Mouse (Mus musculus) kidney, embryonic 15.5 days (tissue): ENCODE data around the gene Olfr895. TPM values are rescaled to one million over a fixed set of nuclear protein-coding genes. Genes with fewer than 3 reads are reported as not detected.

Experiments
- ATAC-seq: fragments of 200-750 bp; cut with Nextera tagmentation; replicated peaks from 2 replicates; pipeline ENCODE4 v1.8.0; 2017; ENCODE audit warnings: moderate TSS enrichment; ENCODE audit not compliant: low FRiP score
- H3K27ac ChIP-seq: fragments of 300-500 bp; sonication (generic); 2 replicates; pipeline ENCODE4 v1.5.1; 2015; ENCODE audit warnings: mild to moderate bottlenecking, inconsistent platforms
- H3K27me3 ChIP-seq: fragments of 300-500 bp; sonication (generic); 2 replicates; pipeline ENCODE4 v1.6.1; 2015; ENCODE audit warnings: inconsistent platforms
- H3K36me3 ChIP-seq: fragments of 300-500 bp; sonication (generic); 2 replicates; pipeline ENCODE4 v1.6.1; 2015; ENCODE audit warnings: inconsistent platforms
- H3K4me1 ChIP-seq: fragments of 300-500 bp; sonication (generic); 2 replicates; pipeline ENCODE4 v1.6.1; 2015; ENCODE audit warnings: inconsistent platforms
- H3K4me2 ChIP-seq: fragments of 300-500 bp; sonication (generic); 2 replicates; pipeline ENCODE4 v1.6.1; 2015; ENCODE audit warnings: moderate library complexity, mild to moderate bottlenecking, inconsistent platforms
- H3K4me3 ChIP-seq: fragments of 300-500 bp; sonication (generic); replicated peaks from 2 replicates; pipeline ENCODE4 v1.5.1; 2015; ENCODE audit warnings: mild to moderate bottlenecking, inconsistent platforms
- H3K9ac ChIP-seq: fragments of 300-500 bp; sonication (generic); 2 replicates; pipeline ENCODE4 v1.6.1; 2015; ENCODE audit warnings: mild to moderate bottlenecking, inconsistent platforms
- H3K9me3 ChIP-seq: fragments of 300-500 bp; sonication (generic); replicated peaks from 2 replicates; pipeline ENCODE4 v1.6.1; 2016; ENCODE audit warnings: inconsistent platforms
- WGBS: fragments of 180-500 bp; shearing (Covaris S2); methylation state at CpG from one replicate; pipeline ENCODE4 v1.1.7; 2015; ENCODE audit warnings: mixed read lengths; 5-methylcytosine and 5-hydroxymethylcytosine counted together
- polyA plus RNA-seq: library from polyadenylated mRNA; unstranded; fragments of >200 nt; fragmentation: Nextera tagmentation; extraction: Ambion mirVana; gene quantifications from 2 replicates; pipeline ENCODE4 v1.2.1, GENCODE M21; 2015

Olfr895 gene
- polyA plus RNA-seq: not detected in 2 replicates

GRCm38 (mm10) chr9:38267551-38267950 is at the start of gene Olfr895:
TSS of gene Olfr895 (plus strand) at chr9:38267851.
- Histone ChIP-seq H3K4me3 (no peak within 1 kb of the TSS), H3K4me2 (no peak within 1 kb of the TSS), H3K36me3 (no peaks in the 10 kb centered on the region), H3K9me3 (no peaks in the 10 kb centered on the region), H3K9ac (no peak within 1 kb of the TSS), H3K27ac (no peak within 1 kb of the TSS), H3K27me3 (no peaks in the 10 kb centered on the region), H3K4me1 (no peaks in the 10 kb centered on the region)
- ATAC-seq: no peak

GRCm38 (mm10) chr9:38252474-38252873 is 15.2 kb upstream of the Olfr895 start, which contains the start of gene Olfr143:
TSS of gene Olfr143 (plus strand) at chr9:38252774.
- Histone ChIP-seq H3K4me1 (no peaks in the 10 kb centered on the region), H3K9me3 (no peaks in the 10 kb centered on the region), H3K4me2 (no peak within 1 kb of the TSS), H3K27me3 (no peaks in the 10 kb centered on the region), H3K36me3 (no peaks in the 10 kb centered on the region), H3K9ac (no peak within 1 kb of the TSS), H3K4me3 (no peak within 1 kb of the TSS), H3K27ac (no peak within 1 kb of the TSS)
- ATAC-seq: no peak

- no peak within 1 kb of the TSS for H3K27ac ChIP-seq
- no peak within 1 kb of the TSS for H3K4me3 ChIP-seq
- H3K4me1 ChIP-seq: no peaks in the 10 kb centered on the region
- 87% methylated on average over 1 of the region's 1 CpGs for WGBS
- ATAC-seq: no peak
- H3K4me2 ChIP-seq: no peak within 1 kb of the TSS
- no peak within 1 kb of the TSS for H3K9ac ChIP-seq
- H3K36me3 ChIP-seq: no peaks in the 10 kb centered on the region
- no peaks in the 10 kb centered on the region for H3K27me3 ChIP-seq
- H3K9me3 ChIP-seq: no peaks in the 10 kb centered on the region
Measured at GRCm38 (mm10) chr9:38290807-38291206, 23.2 kb downstream of the Olfr895 start, which contains the start of gene Olfr896-ps1. TSS of gene Olfr896-ps1 (plus strand) at chr9:38291107.

Other genes starting within 250 kb of the Olfr895 start
- gene Olfr883, start 242.0 kb upstream of the Olfr895 start, polyA plus RNA-seq: not detected in 2 replicates
- not detected in 2 replicates for gene Olfr884, start 221.3 kb upstream of the Olfr895 start, polyA plus RNA-seq
- not detected in 2 replicates for gene Olfr885, start 206.5 kb upstream of the Olfr895 start, polyA plus RNA-seq
- not detected in 2 replicates for gene Olfr887, start 183.8 kb upstream of the Olfr895 start, polyA plus RNA-seq
- gene Olfr888, start 159.7 kb upstream of the Olfr895 start, polyA plus RNA-seq: not detected in 2 replicates
- gene Olfr889, start 152.7 kb upstream of the Olfr895 start, polyA plus RNA-seq: 0.06 and 0.08 TPM in 2 replicates
- not detected in 2 replicates for gene Olfr890, start 125.3 kb upstream of the Olfr895 start, polyA plus RNA-seq
- not detected in 2 replicates for gene Olfr891, start 87.0 kb upstream of the Olfr895 start, polyA plus RNA-seq
- not detected in 2 replicates for gene Olfr893, start 59.5 kb upstream of the Olfr895 start, polyA plus RNA-seq
- gene Olfr894, start 49.8 kb upstream of the Olfr895 start, polyA plus RNA-seq: not detected in 2 replicates
- gene Olfr143, start 15.1 kb upstream of the Olfr895 start, polyA plus RNA-seq: not detected in 2 replicates
- not detected in 2 replicates for gene Olfr896-ps1, start 23.3 kb downstream of the Olfr895 start, polyA plus RNA-seq
- gene Olfr25, start 61.2 kb downstream of the Olfr895 start, polyA plus RNA-seq: not detected in 2 replicates
- gene Olfr898, start 80.6 kb downstream of the Olfr895 start, polyA plus RNA-seq: not detected in 2 replicates
- gene Olfr250, start 99.0 kb downstream of the Olfr895 start, polyA plus RNA-seq: not detected in 2 replicates
- not detected in 2 replicates for gene Olfr251, start 109.2 kb downstream of the Olfr895 start, polyA plus RNA-seq
- not detected in 2 replicates for gene Olfr147, start 133.8 kb downstream of the Olfr895 start, polyA plus RNA-seq
- not detected in 2 replicates for gene Olfr901, start 161.6 kb downstream of the Olfr895 start, polyA plus RNA-seq
- not detected in 2 replicates for gene Olfr902, start 179.8 kb downstream of the Olfr895 start, polyA plus RNA-seq
- not detected in 2 replicates for gene Olfr904, start 195.3 kb downstream of the Olfr895 start, polyA plus RNA-seq
- not detected in 2 replicates for gene Olfr905, start 203.3 kb downstream of the Olfr895 start, polyA plus RNA-seq
- gene Olfr906, start 219.2 kb downstream of the Olfr895 start, polyA plus RNA-seq: not detected in 2 replicates
- gene Olfr907, start 227.9 kb downstream of the Olfr895 start, polyA plus RNA-seq: not detected in 2 replicates